Mouse (Mus musculus): ENCODE measurements around the gene Prlr.

DNA sequence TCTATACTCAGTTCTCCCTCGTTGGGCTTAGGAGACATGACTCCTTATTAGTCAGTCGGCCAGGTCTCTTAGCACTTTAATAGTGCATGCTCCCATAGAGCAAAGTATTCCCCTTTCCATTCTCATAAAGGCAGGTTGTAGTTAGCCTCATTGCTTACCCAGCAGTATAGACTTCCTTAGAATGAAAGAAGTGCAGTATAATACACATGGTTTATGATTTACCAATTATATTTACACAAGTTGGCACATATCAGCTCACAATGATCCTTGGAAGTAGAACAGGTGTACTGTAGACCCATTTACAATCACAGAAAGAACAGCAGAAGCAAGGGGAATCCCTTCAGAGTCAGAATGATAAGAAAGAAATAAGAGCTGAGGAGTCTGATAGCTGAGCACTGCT lies 16.4 kb upstream of the Prlr start:
- TF ChIP-seq CTCF (IDR thresholded peaks at IDR 0.05; ENCODE audit: low read depth) (no peak), EP300 (optimal IDR thresholded peaks at IDR 0.05) (no peak)
